Mouse (Mus musculus) G1E-ER4 (cell line): ENCODE measurements around the gene Igsf9. TPM values are rescaled to one million over a fixed set of nuclear protein-coding genes. Genes with fewer than 3 reads are reported as not detected.

Experiments
- GATA1 ChIP-seq: IDR thresholded peaks from one replicate; pipeline ENCODE4 v1.8.0; 2012; ENCODE audit warnings: low read length, inconsistent platforms
- polyA plus RNA-seq: library from polyadenylated mRNA; stranded (reverse); fragments of >175 nt; gene quantifications from 2 replicates; pipeline ENCODE4 v1.2.3, GENCODE M21; 2012

Igsf9 gene
- polyA plus RNA-seq, result not detected in 2 replicates

- TF ChIP-seq GATA1, result no peak
These were observed at the start of gene Igsf9 for GRCm38 (mm10) chr1:172481540-172482280. Igsf9 (plus strand) TSS chr1:172481788.

- no peak for TF ChIP-seq GATA1
These were observed 49.6 kb upstream of the Igsf9 start for GRCm38 (mm10) chr1:172431836-172432586.

GRCm38 (mm10) chr1:172432587-172432955, 49.0 kb upstream of the Igsf9 start:
- no peak for TF ChIP-seq GATA1

GRCm38 (mm10) chr1:172433012-172433850, 48.4 kb upstream of the Igsf9 start:
- no peak for TF ChIP-seq GATA1

GRCm38 (mm10) chr1:172433851-172434165, 47.8 kb upstream of the Igsf9 start:
- no peak for TF ChIP-seq GATA1

GRCm38 (mm10) chr1:172436785-172437184, 44.8 kb upstream of the Igsf9 start:
- TF ChIP-seq GATA1, result no peak

- no peak for TF ChIP-seq GATA1
These were observed 43.0 kb upstream of the Igsf9 start for GRCm38 (mm10) chr1:172438621-172439020.

- no peak for TF ChIP-seq GATA1
These were observed 41.1 kb upstream of the Igsf9 start for GRCm38 (mm10) chr1:172440521-172440920.

- TF ChIP-seq GATA1, result no peak
These were observed 39.6 kb upstream of the Igsf9 start for GRCm38 (mm10) chr1:172441935-172442445.

- no peak for TF ChIP-seq GATA1
These were observed 31.4 kb upstream of the Igsf9 start for GRCm38 (mm10) chr1:172450226-172450625.

- TF ChIP-seq GATA1, result no peak
These were observed 30.6 kb upstream of the Igsf9 start for GRCm38 (mm10) chr1:172450848-172451470.

- no peak for TF ChIP-seq GATA1
These were observed 28.7 kb upstream of the Igsf9 start for GRCm38 (mm10) chr1:172452911-172453310.

- no peak for TF ChIP-seq GATA1
These were observed 27.8 kb upstream of the Igsf9 start for GRCm38 (mm10) chr1:172453810-172454209.

GRCm38 (mm10) chr1:172455416-172455815, 26.2 kb upstream of the Igsf9 start:
- TF ChIP-seq GATA1, result no peak

- TF ChIP-seq GATA1, result no peak
These were observed 25.4 kb upstream of the Igsf9 start for GRCm38 (mm10) chr1:172456001-172456677.
